Mouse (Mus musculus): ENCODE results near the gene Afg1l. TPM values are rescaled to one million over a fixed set of nuclear protein-coding genes. Genes with fewer than 3 reads are reported as not detected.
A peak's percentile ranks its signal among the peaks of the same experiment; 100 is the strongest.

Afg1l gene
- total and polyA plus RNA-seq, 3 experiments: 22.3 to 31.3 (median 28.6) TPM

- 54% methylated on average over 11 of the region's 11 CpGs for WGBS
Observed at GRCm38 (mm10) chr10:42271454-42272230, 206.7 kb downstream of the Afg1l start.

GRCm38 (mm10) chr10:42270277-42271083 is 207.9 kb downstream of the Afg1l start:
- peak in 1 of 2 experiments; percentile 55 for DNase-seq
- Histone ChIP-seq H3K9ac (ENCODE audit: low read depth, low read length) (no peak overlapping the region), H3K4me1 (ENCODE audit: control insufficient read depth, insufficient read depth, low read length) (peaks cover 27% of the 10 kb centered on the region), H3K27ac (peak overlapping the region; percentile 55), H3K27me3 (ENCODE audit: control insufficient read depth, insufficient read depth, low read length) (no peaks in the 10 kb centered on the region), H3K36me3 (ENCODE audit: control insufficient read depth, insufficient read depth, low read length) (peaks cover 50% of the 10 kb centered on the region), H3K4me3 (no peak overlapping the region), H3K79me2 (replicated peaks; ENCODE audit: control insufficient read depth, insufficient read depth, low read length) (peaks cover 15% of the 10 kb centered on the region)
- 23% methylated on average over 10 of the region's 10 CpGs for WGBS
- intact Hi-C loops (cut with DNase I): loop anchor here (5.0 kb wide), 1 partner anchor 83 kb away; no protein-coding TSS in a partner anchor
- TF ChIP-seq POLR2A (IDR thresholded peaks at IDR 0.05; ENCODE audit: insufficient read depth, low read depth, low read length): no peak
- no peak for TF ChIP-seq CTCF (IDR thresholded peaks at IDR 0.05)
- TF ChIP-seq EP300 (IDR thresholded peaks at IDR 0.05; ENCODE audit: insufficient read depth, low read depth, low read length): no peak

More at GRCm38 (mm10) chr10:42271454-42272230, 206.7 kb downstream of the Afg1l start:
- intact Hi-C loops (cut with DNase I): loop anchor here (5.0 kb wide), 1 partner anchor 84 kb away; no protein-coding TSS in a partner anchor
- Histone ChIP-seq H3K4me3 (no peak overlapping the region), H3K27ac (peak overlapping the region; percentile 55; the same call in 1 of the 2 replicates), H3K4me1 (ENCODE audit: control insufficient read depth, insufficient read depth, low read length) (peaks cover 26% of the 10 kb centered on the region), H3K9ac (ENCODE audit: low read depth, low read length) (no peak overlapping the region), H3K36me3 (ENCODE audit: control insufficient read depth, insufficient read depth, low read length) (peaks cover 40% of the 10 kb centered on the region), H3K27me3 (ENCODE audit: control insufficient read depth, insufficient read depth, low read length) (no peaks in the 10 kb centered on the region), H3K79me2 (replicated peaks; ENCODE audit: control insufficient read depth, insufficient read depth, low read length) (peaks cover 11% of the 10 kb centered on the region)
- DNase-seq: no peak
- TF ChIP-seq CTCF (IDR thresholded peaks at IDR 0.05) (no peak), EP300 (IDR thresholded peaks at IDR 0.05; ENCODE audit: insufficient read depth, low read depth, low read length) (no peak), POLR2A (IDR thresholded peaks at IDR 0.05; ENCODE audit: insufficient read depth, low read depth, low read length) (no peak)

- intact Hi-C loops (cut with DNase I): loop anchor here (2.0 to 5.0 kb wide), 2 partner anchors 19 to 82 kb away; no protein-coding TSS in a partner anchor
- peak overlapping the region; percentile 31; the same call in 1 of the 2 replicates for H3K27ac ChIP-seq
- H3K27me3 ChIP-seq (ENCODE audit: control insufficient read depth, insufficient read depth, low read length): no peaks in the 10 kb centered on the region
- H3K4me1 ChIP-seq (ENCODE audit: control insufficient read depth, insufficient read depth, low read length): peaks cover 27% of the 10 kb centered on the region
- H3K4me3 ChIP-seq: no peak overlapping the region
- peak overlapping the region; percentile 21; the same call in 1 of the 2 replicates for H3K9ac ChIP-seq (ENCODE audit: low read depth, low read length)
- H3K79me2 ChIP-seq (replicated peaks; ENCODE audit: control insufficient read depth, insufficient read depth, low read length): peaks cover 15% of the 10 kb centered on the region
- TF ChIP-seq POLR2A (IDR thresholded peaks at IDR 0.05; ENCODE audit: insufficient read depth, low read depth, low read length) (no peak), CTCF (IDR thresholded peaks at IDR 0.05) (no peak), EP300 (IDR thresholded peaks at IDR 0.05; ENCODE audit: insufficient read depth, low read depth, low read length) (no peak)
- peaks cover 56% of the 10 kb centered on the region for H3K36me3 ChIP-seq (ENCODE audit: control insufficient read depth, insufficient read depth, low read length)
- 48% methylated on average over 15 of the region's 15 CpGs for WGBS
- peak in 1 of 2 experiments; percentile 48 for DNase-seq
Observed at GRCm38 (mm10) chr10:42269281-42270025, 208.9 kb downstream of the Afg1l start.

- no peak for TF ChIP-seq POLR2A (IDR thresholded peaks at IDR 0.05; ENCODE audit: insufficient read depth, low read depth, low read length)
- TF ChIP-seq CTCF (IDR thresholded peaks at IDR 0.05): peak; percentile 49
- TF ChIP-seq EP300 (IDR thresholded peaks at IDR 0.05; ENCODE audit: insufficient read depth, low read depth, low read length): no peak
- Histone ChIP-seq H3K4me1 (ENCODE audit: control insufficient read depth, insufficient read depth, low read length) (peaks cover 26% of the 10 kb centered on the region), H3K27me3 (ENCODE audit: control insufficient read depth, insufficient read depth, low read length) (no peaks in the 10 kb centered on the region), H3K79me2 (replicated peaks; ENCODE audit: control insufficient read depth, insufficient read depth, low read length) (peaks cover 16% of the 10 kb centered on the region), H3K36me3 (ENCODE audit: control insufficient read depth, insufficient read depth, low read length) (peaks cover 55% of the 10 kb centered on the region), H3K4me3 (no peak overlapping the region), H3K9ac (ENCODE audit: low read depth, low read length) (peak overlapping the region; percentile 9; the same call in 1 of the 2 replicates), H3K27ac (peak overlapping the region; percentile 38)
- DNase-seq: peak in 1 of 2 experiments; percentile 50
- WGBS: 57% methylated on average over 5 of the region's 5 CpGs
- intact Hi-C loops (cut with DNase I): loop anchor here (2.0 kb wide), 1 partner anchor 17 kb away; no protein-coding TSS in a partner anchor
Observed at GRCm38 (mm10) chr10:42267811-42268545, 210.4 kb downstream of the Afg1l start.

Measured in heart, adult 2 months (tissue).